Mouse (Mus musculus) ovary, adult 18-20 months (tissue): Measurements from ENCODE around the gene Cacng5.

Experiments
- DNase-seq: peaks from one replicate; pipeline ENCODE4 v3.0.0; 2022; ENCODE audit warnings: low spot score, mixed read lengths

Cacng5 gene

DNA sequence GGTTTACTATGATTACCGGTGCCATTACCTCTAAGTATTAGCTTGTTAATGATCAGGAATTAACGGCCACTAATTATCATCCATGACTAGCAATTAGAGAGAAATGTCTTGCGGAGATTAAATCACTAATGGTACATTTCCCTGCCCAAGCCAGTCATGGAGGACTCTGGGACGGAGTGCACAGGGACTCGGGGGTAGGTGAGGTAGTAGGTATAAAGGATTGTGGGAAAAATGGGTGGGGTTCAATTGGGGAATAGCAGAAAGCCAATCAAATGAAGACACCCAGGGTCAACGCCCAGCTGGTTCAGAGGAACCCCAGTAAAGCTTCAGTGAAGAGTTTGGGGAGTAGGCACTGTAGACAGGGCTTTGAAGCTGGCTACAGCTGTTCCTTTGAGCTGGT lies 27.5 kb downstream of the Cacng5 start:
- no peak for DNase-seq

DNA sequence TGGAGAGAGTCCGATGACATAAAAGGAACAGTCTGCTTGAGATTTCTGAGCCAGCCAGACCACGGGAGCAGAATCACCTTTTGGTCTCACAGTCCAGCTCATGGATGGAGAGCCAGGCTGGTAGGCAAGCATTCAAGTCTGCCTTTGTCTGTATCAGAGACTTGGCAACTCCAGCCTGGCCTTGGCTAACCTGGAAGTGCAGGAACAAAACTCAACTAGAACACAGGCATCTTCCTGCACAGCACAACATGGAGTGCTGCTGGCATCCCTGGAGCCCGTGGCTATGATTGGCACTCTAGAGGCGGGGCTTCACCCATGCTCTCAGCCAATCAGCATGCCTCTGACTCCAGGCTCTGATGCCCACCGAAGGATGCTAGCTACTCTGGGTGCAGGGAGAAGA lies 38.0 kb downstream of the Cacng5 start:
- DNase-seq = no peak

DNA sequence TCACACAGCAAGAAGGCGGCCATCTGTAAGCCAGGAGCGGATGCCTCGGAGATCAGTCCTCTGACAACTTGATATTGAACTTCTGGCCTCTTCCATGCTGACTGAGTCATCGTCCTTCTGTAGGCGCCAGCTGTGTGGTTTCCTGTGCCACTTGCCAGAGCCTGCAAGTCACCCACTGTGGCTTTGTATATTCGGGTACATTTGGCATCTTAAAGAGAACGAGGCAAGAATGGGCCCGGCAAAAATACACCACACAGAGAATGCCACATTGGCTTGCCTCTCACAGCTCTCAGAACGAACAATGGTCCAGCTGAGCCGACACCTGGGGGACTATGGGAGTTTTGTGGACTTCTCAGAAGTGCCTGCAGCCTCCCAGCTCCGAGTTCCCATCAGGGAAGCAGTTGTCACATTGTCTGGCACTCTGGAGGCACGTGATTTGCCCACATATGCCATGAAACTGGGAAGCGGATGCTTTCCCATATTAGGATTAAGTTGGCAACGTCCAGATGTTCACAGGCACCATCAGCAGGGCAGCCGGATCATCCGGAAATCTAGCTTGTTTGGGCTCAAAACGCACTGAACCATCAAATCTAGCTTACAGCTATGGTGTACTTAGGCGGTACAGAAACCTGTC lies 38.9 kb downstream of the Cacng5 start:
- DNase-seq = no peak

GRCm38 (mm10) chr11:107872743-107873142 lies 42.1 kb downstream of the Cacng5 start:
- no peak for DNase-seq

- DNase-seq = no peak
These were observed 47.3 kb downstream of the Cacng5 start for GRCm38 (mm10) chr11:107867509-107867908.

GRCm38 (mm10) chr11:107865128-107865527 lies 49.7 kb downstream of the Cacng5 start:
- no peak for DNase-seq

- DNase-seq = peak; percentile 17
These were observed 50.8 kb downstream of the Cacng5 start for GRCm38 (mm10) chr11:107864024-107864423.

- no peak for DNase-seq
These were observed 53.1 kb downstream of the Cacng5 start for GRCm38 (mm10) chr11:107861738-107862137.

DNA sequence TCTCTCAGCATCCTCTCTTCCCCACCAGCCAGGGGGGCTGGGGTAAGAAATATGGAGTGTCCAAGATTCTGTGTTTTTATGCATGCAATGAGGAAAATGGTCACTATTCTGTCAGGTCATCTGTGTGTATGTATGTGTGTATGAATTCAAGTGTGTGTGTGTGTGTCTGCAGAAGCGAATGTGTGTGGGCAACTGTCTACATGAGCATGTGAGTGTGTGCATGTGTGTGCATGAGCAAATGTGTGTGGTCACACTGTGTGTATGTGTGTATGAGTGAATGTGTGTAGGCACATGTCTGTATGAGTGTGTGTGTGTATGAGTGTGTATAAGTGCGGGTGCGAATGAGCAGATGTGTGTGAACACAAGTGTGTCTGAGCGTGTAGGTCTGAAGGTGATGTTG lies 55.0 kb downstream of the Cacng5 start:
- DNase-seq = no peak

DNA sequence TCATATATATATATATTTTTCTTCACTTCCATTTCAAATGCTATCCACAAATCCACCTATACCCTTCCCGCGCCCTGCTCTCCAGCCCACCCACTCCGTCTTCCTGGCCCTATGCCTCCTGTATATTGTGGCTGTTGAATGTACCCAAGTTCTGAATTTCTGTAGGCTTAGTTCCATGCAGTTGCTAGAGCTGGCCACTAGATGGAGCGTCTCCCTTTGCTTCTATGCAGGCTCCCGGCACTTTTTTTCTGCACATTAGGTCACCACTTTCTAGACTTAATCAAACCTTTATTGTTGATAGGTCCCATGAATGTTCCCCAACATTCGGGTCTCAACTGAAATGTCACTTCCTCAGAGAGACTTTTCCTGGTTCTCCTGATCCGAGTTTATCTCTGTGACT lies 55.6 kb downstream of the Cacng5 start:
- no peak for DNase-seq

- DNase-seq = peak; percentile 3
These were observed 61.8 kb downstream of the Cacng5 start for GRCm38 (mm10) chr11:107853088-107853487.

DNA sequence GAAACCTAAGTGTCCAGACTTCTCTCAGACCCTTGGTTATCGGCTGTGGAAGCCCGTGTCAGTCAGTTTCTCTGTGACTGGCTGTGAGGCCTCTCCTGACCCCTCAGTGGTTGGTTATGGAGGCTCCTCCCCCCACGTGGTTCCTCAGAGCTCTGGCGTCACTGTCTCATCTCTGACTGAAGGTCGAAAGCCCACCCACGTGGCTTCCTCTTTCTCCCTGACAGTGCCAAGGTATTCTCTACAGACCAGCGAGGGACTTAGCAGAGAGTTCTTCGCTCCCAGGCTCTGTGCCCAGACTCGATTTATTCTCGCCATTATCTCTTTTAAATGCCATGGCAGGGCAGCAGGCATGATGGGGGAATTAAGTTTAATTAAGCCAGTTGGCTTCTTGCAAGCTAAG lies 65.2 kb downstream of the Cacng5 start:
- DNase-seq = no peak

DNA sequence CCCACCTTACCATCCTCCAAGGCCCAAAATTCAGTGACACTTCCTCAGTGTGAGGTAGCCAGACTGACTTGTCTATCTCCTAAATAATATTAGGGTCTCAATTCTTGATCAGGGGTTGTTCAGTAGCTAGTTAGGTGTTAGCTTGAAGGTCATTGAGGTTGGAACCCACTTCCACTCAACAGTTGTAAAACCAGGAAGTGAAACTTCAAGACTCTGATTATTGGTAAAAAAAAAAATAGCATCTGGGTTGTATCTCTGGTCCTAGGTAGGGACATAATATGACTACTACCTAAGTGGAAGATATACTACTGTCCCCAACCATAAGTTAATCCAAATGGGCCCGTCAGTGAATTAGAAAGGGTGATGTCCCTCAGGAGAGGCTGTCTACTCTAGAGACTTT lies 70.7 kb downstream of the Cacng5 start:
- no peak for DNase-seq

DNA sequence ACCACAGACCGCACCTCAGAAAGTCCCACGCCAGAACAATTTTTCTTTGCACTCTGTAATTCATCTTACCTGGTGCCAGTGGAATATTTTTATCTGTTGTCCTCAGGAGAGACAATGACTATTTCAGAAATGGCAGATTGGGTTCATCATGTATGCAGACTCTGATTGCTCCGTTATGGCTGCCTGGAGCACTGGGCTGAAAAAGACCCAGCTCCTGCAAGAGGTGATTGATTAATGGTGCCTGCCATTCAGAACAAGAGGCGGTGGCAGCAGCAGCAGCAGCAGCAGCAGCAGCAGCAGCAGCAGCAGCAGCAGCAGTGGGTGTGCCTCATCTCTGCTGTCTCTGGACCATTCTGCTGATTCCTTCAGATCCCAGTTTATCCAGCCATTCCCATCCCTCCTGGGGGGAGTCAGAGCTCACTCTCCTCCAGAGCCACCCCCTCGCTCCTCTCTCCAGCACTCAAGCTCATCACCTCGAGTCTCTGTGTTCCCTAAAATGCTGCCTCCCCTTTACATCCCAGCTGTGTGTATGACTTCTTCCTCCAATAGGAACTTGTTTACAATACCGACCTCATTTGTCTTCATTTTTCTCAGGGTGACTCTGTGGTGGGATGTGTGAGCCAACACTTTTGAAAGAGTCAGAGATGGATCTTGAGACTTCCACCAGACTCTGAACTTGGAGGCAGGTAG lies 81.4 kb downstream of the Cacng5 start:
- DNase-seq = no peak
